Mouse (Mus musculus): ENCODE results near the gene Rps12-ps3. TPM values are rescaled to one million over a fixed set of nuclear protein-coding genes. Genes with fewer than 3 reads are reported as not detected.

Gene Rps12-ps3
- total and polyA plus RNA-seq, 2 experiments from 2014 or later, result 1.4 to 123 TPM

- Histone ChIP-seq H3K9ac (replicated peaks; ENCODE audit: low read depth, low read length) (no peak overlapping the region), H3K4me3 (ENCODE audit: low read depth, low read length) (no peak overlapping the region), H3K4me2 (ENCODE audit: low read depth, low read length) (no peak overlapping the region), H3K36me3 (replicated peaks; ENCODE audit: control insufficient read depth, insufficient read depth, low read length) (no peaks in the 10 kb centered on the region), H3K27me3 (ENCODE audit: control insufficient read depth, insufficient read depth, low read length) (no peaks in the 10 kb centered on the region), H3K4me1 (ENCODE audit: control insufficient read depth, insufficient read depth) (no peaks in the 10 kb centered on the region), H3K27ac (ENCODE audit: low read depth) (no peak overlapping the region), H3K9me3 (replicated peaks; ENCODE audit: control insufficient read depth, low read length) (0 out of 2 replicates have a peak, but pooled peaks cover 2% of the 10 kb centered on the region)
- no peak for ATAC-seq (ENCODE audit: insufficient read depth, low read depth)
- TF ChIP-seq EP300 (IDR thresholded peaks at IDR 0.05; ENCODE audit: low read depth) (no peak), CTCF (IDR thresholded peaks at IDR 0.05; ENCODE audit: low read depth) (no peak)
- no peak for DNase-seq (ENCODE audit: low spot score)
- WGBS, result 74% methylated on average over 4 of the region's 4 CpGs
These were observed 48.9 kb downstream of the Rps12-ps3 start for GRCm38 (mm10) chr19:59371016-59371415.

Other genes with a start within 250 kb of the Rps12-ps3 start
- gene Shtn1, start 246.2 kb upstream of the Rps12-ps3 start, total RNA-seq (2014; rRNA removed; ENCODE audit: low replicate concordance), result 0.95 and 1.1 TPM in 2 replicates
- gene Shtn1, start 246.2 kb upstream of the Rps12-ps3 start, polyA plus RNA-seq (2015; fragmentation: Nextera tagmentation; extraction: Ambion mirVana), result 0.45 TPM in 2 replicates
- gene Vax1, start 152.2 kb upstream of the Rps12-ps3 start, total RNA-seq (2014; rRNA removed; ENCODE audit: low replicate concordance), result not detected in 2 replicates
- not detected in 2 replicates for gene Vax1, start 152.2 kb upstream of the Rps12-ps3 start, polyA plus RNA-seq (2015; fragmentation: Nextera tagmentation; extraction: Ambion mirVana)
- gene Kcnk18, start 103.1 kb upstream of the Rps12-ps3 start, total RNA-seq (2014; rRNA removed; ENCODE audit: low replicate concordance), result not detected in 2 replicates
- not detected in 2 replicates for gene Kcnk18, start 103.1 kb upstream of the Rps12-ps3 start, polyA plus RNA-seq (2015; fragmentation: Nextera tagmentation; extraction: Ambion mirVana)
- gene Slc18a2, start 61.4 kb upstream of the Rps12-ps3 start, total RNA-seq (2014; rRNA removed; ENCODE audit: low replicate concordance), result 1.3 and 1.6 TPM in 2 replicates
- gene Slc18a2, start 61.4 kb upstream of the Rps12-ps3 start, polyA plus RNA-seq (2015; fragmentation: Nextera tagmentation; extraction: Ambion mirVana), result 4.5 TPM in 2 replicates
- 29.5 and 31.4 TPM in 2 replicates for gene Pdzd8, start 23.5 kb downstream of the Rps12-ps3 start, total RNA-seq (2014; rRNA removed; ENCODE audit: low replicate concordance)
- 4.4 and 5.2 TPM in 2 replicates for gene Pdzd8, start 23.5 kb downstream of the Rps12-ps3 start, polyA plus RNA-seq (2015; fragmentation: Nextera tagmentation; extraction: Ambion mirVana)
- gene Emx2, start 136.1 kb downstream of the Rps12-ps3 start, total RNA-seq (2014; rRNA removed; ENCODE audit: low replicate concordance), result not detected in 2 replicates
- not detected in 2 replicates for gene Emx2, start 136.1 kb downstream of the Rps12-ps3 start, polyA plus RNA-seq (2015; fragmentation: Nextera tagmentation; extraction: Ambion mirVana)

All from heart, postnatal 0 days (tissue).